Mouse (Mus musculus): ENCODE measurements around the gene Prkaca. TPM values are rescaled to one million over a fixed set of nuclear protein-coding genes. Genes with fewer than 3 reads are reported as not detected.
"Not testable (repeated sequence)": the region's sequence is repeated elsewhere in the genome, so short reads cannot be mapped to it uniquely, and the experiment has no call there.

Prkaca gene
- polyA plus RNA-seq, 1 experiment from 2014 or later = 102 TPM

- ATAC-seq (no peak), DNase-seq (ENCODE audit: low read depth, low spot score) (no peak)
- CTCF ChIA-PET = interaction anchor here (1.1 kb wide), 1 partner anchor 22 kb away, joined by 3 read pairs; no protein-coding TSS in a partner anchor
- in situ Hi-C loops (cut with MboI; ENCODE audit: low pct_unique_long_range_greater_than_20kb) = loop anchor here (10.0 to 25.0 kb wide), 2 partner anchors 173 to 661 kb away; partner anchors contain the start of gene Ier2
- no peak for TF ChIP-seq CTCF (IDR thresholded peaks at IDR 0.05)
- H3K27me3 ChIP-seq = no peaks in the 10 kb centered on the region
- POLR2A ChIA-PET = no interaction called here
These were observed 28.6 kb downstream of the Prkaca start, which contains the start of gene 1700067K01Rik for GRCm38 (mm10) chr8:84001281-84002000. 1700067K01Rik (plus strand) TSS chr8:84001502.

GRCm38 (mm10) chr8:84002957-84003611 lies 30.3 kb downstream of the Prkaca start:
- DNase-seq (ENCODE audit: low read depth, low spot score) = no peak
- no peaks in the 10 kb centered on the region for H3K27me3 ChIP-seq
- TF ChIP-seq CTCF (IDR thresholded peaks at IDR 0.05) = no peak
- ATAC-seq = no peak
- POLR2A ChIA-PET = interaction anchor here (0.6 kb wide), 1 partner anchor 135 kb away, joined by 3 read pairs; no protein-coding TSS in a partner anchor
- in situ Hi-C loops (cut with MboI; ENCODE audit: low pct_unique_long_range_greater_than_20kb) = loop anchor here (10.0 to 25.0 kb wide), 2 partner anchors 172 to 659 kb away; partner anchors contain the start of gene Ier2
- CTCF ChIA-PET = no interaction called here

GRCm38 (mm10) chr8:84003612-84004246 lies 30.9 kb downstream of the Prkaca start:
- in situ Hi-C loops (cut with MboI; ENCODE audit: low pct_unique_long_range_greater_than_20kb) = loop anchor here (10.0 to 25.0 kb wide), 2 partner anchors 171 to 659 kb away; partner anchors contain the start of gene Ier2

GRCm38 (mm10) chr8:84004533-84005201 lies 31.9 kb downstream of the Prkaca start:
- H3K27me3 ChIP-seq = no peaks in the 10 kb centered on the region
- TF ChIP-seq CTCF (IDR thresholded peaks at IDR 0.05) = no peak
- POLR2A ChIA-PET = interaction anchor here (0.7 to 1.2 kb wide), 2 partner anchors 17 to 121 kb away, joined by 3 read pairs; partner anchors contain the start of genes Palm3 and Podnl1
- in situ Hi-C loops (cut with MboI; ENCODE audit: low pct_unique_long_range_greater_than_20kb) = loop anchor here (10.0 to 25.0 kb wide), 2 partner anchors 170 to 658 kb away; partner anchors contain the start of gene Ier2
- peak; percentile 70 for ATAC-seq
- DNase-seq (ENCODE audit: low read depth, low spot score) = peak; percentile 85
- CTCF ChIA-PET = no interaction called here

More at GRCm38 (mm10) chr8:84003612-84004246, 30.9 kb downstream of the Prkaca start:
- POLR2A ChIA-PET = interaction anchor here (1.2 kb wide), 1 partner anchor 18 kb away, joined by 3 read pairs; the partner anchor contains the start of gene Palm3
- DNase-seq (ENCODE audit: low read depth, low spot score) (no peak), ATAC-seq (no peak)
- no peaks in the 10 kb centered on the region for H3K27me3 ChIP-seq
- CTCF ChIA-PET = no interaction called here
- TF ChIP-seq CTCF (IDR thresholded peaks at IDR 0.05) = no peak

- CTCF ChIA-PET; H3K27me3 ChIP-seq; ATAC-seq; DNase-seq (ENCODE audit: low read depth, low spot score): not testable (repeated sequence)
- POLR2A ChIA-PET = interaction anchor here (0.7 kb wide), 1 partner anchor 120 kb away, joined by 3 read pairs; the partner anchor contains the start of gene Podnl1
- in situ Hi-C loops (cut with MboI; ENCODE audit: low pct_unique_long_range_greater_than_20kb) = loop anchor here (10.0 to 25.0 kb wide), 2 partner anchors 169 to 657 kb away; partner anchors contain the start of gene Ier2
These were observed 32.7 kb downstream of the Prkaca start for GRCm38 (mm10) chr8:84005502-84005901.

- in situ Hi-C loops (cut with MboI; ENCODE audit: low pct_unique_long_range_greater_than_20kb) = loop anchor here (10.0 to 25.0 kb wide), 2 partner anchors 166 to 654 kb away; partner anchors contain the start of gene Ier2
- no peak for ATAC-seq
- TF ChIP-seq CTCF (IDR thresholded peaks at IDR 0.05) = no peak
- DNase-seq (ENCODE audit: low read depth, low spot score) = no peak
- ChIA-PET CTCF (interaction anchor here (0.7 to 2.1 kb wide), 4 partner anchors 9 to 29 kb away, joined by 3 to 6 read pairs (median 3); no protein-coding TSS in a partner anchor), POLR2A (interaction anchor here (0.5 to 0.7 kb wide), 2 partner anchors 15 to 22 kb away, joined by 3 read pairs; no protein-coding TSS in a partner anchor)
- no peaks in the 10 kb centered on the region for H3K27me3 ChIP-seq
These were observed 35.6 kb downstream of the Prkaca start for GRCm38 (mm10) chr8:84008362-84008761.

- peak; percentile 38 for ATAC-seq
- POLR2A ChIA-PET = interaction anchor here (0.5 to 2.8 kb wide), 2 partner anchors 12 to 167 kb away, joined by 6 to 8 read pairs; partner anchors contain the start of gene Palm3
- in situ Hi-C loops (cut with MboI; ENCODE audit: low pct_unique_long_range_greater_than_20kb) = loop anchor here (5.0 to 25.0 kb wide), 3 partner anchors 52 to 652 kb away; partner anchors contain the start of gene Ier2
- DNase-seq (ENCODE audit: low read depth, low spot score) = no peak
- TF ChIP-seq CTCF (IDR thresholded peaks at IDR 0.05) = no peak
- no peaks in the 10 kb centered on the region for H3K27me3 ChIP-seq
- CTCF ChIA-PET = interaction anchor here (1.0 to 2.1 kb wide), 11 partner anchors 10 to 197 kb away, joined by 3 to 6 read pairs (median 4); no protein-coding TSS in a partner anchor
These were observed 37.1 kb downstream of the Prkaca start for GRCm38 (mm10) chr8:84009876-84010275.

- no peaks in the 10 kb centered on the region for H3K27me3 ChIP-seq
- ChIA-PET CTCF (interaction anchor here (1.0 to 2.1 kb wide), 11 partner anchors 9 to 196 kb away, joined by 3 to 6 read pairs (median 4); no protein-coding TSS in a partner anchor), POLR2A (interaction anchor here (1.3 to 2.8 kb wide), 2 partner anchors 11 to 17 kb away, joined by 3 to 8 read pairs; partner anchors contain the start of gene Palm3)
- TF ChIP-seq CTCF (IDR thresholded peaks at IDR 0.05) = no peak
- DNase-seq (ENCODE audit: low read depth, low spot score) = no peak
- in situ Hi-C loops (cut with MboI; ENCODE audit: low pct_unique_long_range_greater_than_20kb) = loop anchor here (5.0 to 25.0 kb wide), 2 partner anchors 51 to 651 kb away; partner anchors contain the start of gene Ier2
- peak; percentile 66 for ATAC-seq
These were observed 38.1 kb downstream of the Prkaca start for GRCm38 (mm10) chr8:84010625-84011611.
